Mouse (Mus musculus): Measurements from ENCODE around the gene Dctn5.

GRCm38 (mm10) chr7:122171613-122172012, 38.8 kb downstream of the Dctn5 start:
- no peak for TF ChIP-seq CTCF (IDR thresholded peaks at IDR 0.05; ENCODE audit: borderline replicate concordance, control insufficient read depth, extremely low read depth, insufficient read depth, low read length, poor library complexity)
- TF ChIP-seq POLR2A (IDR thresholded peaks at IDR 0.05; ENCODE audit: control insufficient read depth, extremely low read depth, insufficient read depth, low read length, poor library complexity): no peak
